Mouse (Mus musculus): ENCODE measurements around the gene Mki67.
A peak's percentile ranks its signal among the peaks of the same experiment; 100 is the strongest.

The Mki67 gene

DNA sequence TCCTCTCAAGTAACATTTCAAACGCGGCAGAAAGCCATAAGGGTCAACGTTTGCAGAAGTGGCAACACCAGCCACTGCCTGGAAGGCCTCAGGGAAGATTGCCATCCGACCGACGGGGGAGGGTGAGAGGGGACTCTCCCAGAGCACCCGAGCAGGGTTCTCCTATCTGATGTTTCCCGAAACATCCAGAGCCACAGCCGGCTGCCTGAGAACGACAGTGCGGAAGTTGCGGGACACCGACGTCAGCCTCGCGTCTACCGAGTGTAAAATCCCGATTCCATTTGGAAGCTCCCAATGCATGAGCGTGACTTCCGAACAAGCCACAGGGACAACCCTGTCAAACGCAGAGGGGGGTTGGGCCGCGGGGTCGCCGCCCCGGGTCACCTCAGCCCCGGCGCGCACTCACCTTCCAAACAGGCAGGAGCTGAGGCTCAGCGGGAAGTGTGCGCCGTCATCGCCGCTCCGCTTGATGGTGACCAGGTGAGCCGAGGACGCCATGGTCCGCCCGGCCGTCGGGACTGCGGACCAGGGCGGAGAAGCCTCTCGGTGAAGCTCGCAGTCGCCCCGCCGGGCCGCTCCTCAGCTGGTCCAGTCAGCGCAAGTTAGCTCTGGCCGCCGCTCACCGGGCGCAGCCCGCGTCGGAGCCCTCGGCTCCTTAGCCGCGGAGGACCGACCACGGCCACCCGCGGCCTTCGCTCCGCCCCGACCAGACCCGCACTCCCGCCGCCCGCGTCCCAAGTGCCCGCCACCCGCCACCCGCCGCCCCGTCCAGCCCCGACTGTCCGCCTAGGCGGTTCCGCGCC lies at the start of gene Mki67:
Mki67 (minus strand) TSS at position 720 of the 803 bp plus-strand sequence.
- DNase-seq = no peak

DNA sequence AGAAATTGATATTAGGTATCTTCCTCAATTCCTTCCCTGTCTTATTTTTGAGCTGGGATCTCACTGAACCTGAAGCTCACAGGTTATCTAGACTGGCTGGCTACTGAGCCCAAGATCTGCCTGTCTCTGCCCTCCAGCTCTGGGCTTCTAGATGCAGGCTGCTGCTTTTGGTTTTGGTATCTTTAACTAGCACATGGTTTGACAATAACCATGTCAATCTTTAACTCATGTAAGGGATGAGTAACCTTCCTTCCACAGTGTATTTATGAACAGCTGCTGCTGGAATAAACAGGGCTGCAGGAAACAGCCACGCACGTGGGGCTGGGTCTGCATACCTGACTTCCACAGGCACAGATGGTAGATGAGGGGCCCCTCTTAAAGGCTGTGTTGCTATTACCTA lies 47.1 kb upstream of the Mki67 start:
- DNase-seq = no peak

DNA sequence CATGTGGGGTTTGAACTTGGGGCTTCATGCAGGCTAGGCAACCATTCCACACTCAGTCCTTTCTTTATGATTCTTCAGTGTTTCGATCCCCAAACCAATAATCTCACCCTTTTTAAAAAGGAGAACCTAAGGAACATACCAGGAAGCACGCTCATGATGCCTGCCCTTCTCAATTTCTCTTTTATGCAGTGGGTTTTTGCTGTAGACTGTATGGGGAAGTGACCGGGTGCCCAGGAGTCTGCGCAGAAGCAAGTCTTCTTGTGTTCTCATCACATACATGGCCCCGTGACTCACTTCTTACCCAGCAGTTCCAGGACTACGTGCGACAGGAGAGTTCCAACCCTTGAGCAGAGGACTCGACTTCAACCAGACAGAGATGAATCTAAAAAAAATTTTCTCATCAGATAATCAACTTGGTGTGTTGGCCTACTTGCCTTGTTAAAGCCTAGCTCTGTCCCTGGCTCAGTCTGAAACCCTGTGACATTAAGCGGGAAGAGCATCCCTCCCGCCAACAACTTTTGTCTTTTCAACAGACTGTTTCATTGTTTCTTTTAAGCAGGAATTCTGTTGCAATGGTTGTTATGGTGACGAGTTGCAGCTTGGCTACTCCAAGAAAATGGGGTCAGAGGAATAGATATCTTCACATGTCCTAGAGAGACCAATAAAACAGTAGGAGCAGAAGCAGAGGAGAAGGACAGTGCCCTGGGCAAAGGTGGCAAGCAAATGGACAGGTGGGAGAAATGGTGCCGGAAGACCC lies 42.8 kb upstream of the Mki67 start:
- no peak for DNase-seq

DNA sequence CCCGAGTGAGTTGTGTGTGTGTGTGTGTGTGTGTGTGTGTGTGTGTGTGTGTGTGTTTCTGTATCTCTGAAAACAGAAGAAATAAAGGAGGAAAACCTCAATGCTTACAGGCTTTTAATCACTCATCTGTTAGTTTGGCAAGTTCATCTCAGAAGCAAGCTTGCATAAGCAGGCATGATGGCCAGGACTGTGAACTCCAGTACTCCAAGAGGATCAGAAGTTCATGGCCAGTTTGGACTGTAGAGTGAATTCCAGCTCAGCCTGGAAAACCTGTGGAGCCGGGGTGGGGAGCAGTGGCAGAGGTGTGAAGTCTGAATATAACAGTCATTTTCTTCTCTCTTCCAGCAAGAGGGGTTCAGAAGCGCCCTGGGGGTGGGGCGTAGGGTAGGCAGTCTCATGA lies 42.0 kb upstream of the Mki67 start:
- DNase-seq = no peak

DNA sequence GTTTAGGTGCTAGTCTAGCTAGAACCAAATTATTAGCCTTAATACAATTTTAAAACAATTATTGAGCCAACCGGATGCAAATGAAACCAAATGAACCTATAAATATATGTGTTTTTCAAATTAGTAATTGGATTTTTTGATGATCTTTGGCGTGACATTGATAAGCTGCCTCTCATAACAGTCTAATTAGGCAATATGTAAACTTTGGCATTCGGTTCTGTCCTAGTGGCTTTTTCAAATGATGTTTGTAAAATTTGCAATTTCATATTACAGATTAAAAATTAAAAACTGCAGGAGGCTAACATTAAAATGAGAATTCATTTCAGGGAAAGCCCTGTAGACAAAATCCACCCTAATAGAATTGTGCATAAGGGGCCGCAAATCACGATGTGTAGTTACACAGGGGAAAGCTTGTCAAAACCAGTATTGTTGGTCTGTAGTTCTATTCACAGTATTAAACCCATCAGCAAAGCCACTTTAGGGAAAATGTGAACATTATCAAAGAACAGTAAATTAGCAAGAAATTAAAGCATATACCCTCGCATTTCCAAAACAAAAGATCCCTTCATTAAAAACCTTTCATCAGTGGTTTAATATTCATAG lies 40.9 kb upstream of the Mki67 start:
- DNase-seq = no peak

DNA sequence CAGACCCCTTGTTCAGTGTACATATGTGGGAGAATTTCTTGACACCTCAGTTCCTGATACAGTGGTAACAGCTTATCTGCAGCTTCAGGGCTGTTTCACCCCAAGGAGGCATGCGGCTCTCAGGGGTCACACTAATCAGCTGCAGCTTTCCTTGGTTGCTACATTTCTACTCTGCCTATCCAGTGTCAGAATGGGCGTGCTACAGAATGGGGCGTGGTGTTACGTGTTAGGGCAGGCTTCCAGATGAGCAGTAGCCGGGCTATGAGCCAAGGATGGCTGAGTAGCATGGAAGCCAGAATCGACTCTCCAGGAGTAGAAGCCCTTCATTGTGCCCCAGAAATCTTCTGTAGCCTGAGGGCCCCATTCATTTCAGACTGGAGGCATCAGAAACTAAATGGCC lies 32.8 kb upstream of the Mki67 start:
- DNase-seq = no peak

DNA sequence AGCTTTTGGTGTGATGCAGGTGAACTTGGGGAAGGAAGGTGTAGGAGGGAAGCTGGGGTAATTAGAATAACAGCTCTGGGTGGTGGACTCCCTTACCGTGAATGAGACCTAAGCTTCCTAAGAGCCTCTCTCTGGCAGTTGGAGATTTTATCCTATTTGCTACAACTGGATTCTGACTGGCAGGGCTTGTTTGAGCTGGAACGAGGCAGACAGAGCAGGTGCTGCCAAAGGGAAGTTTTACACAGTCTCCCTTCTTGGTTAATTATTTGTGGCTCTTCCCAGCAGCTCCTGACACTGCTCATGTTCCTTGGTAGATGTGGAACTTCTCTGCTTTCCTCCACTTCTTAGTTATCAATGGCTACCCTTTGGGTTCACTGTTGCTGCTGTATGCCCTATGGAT lies 30.9 kb upstream of the Mki67 start:
- no peak for DNase-seq

DNA sequence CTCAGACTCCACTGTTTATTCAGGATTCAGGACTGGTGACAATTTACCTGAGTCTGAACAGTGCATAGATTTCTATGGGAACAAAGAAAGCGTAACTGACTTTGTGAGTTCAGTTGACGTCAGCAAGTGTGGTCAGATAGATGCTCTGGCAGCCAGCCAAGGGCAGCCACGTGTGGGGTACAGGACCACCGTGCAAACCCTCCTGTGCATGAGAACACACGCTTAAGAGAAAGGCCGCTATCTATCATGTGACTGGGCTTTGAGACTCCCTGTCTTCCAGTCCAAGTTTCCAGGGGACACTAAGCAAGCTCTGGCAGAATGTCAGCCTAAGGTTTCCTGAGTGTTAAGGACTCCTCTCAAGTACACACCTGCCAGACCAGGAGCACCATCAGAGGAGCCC lies 30.4 kb upstream of the Mki67 start:
- DNase-seq = no peak

DNA sequence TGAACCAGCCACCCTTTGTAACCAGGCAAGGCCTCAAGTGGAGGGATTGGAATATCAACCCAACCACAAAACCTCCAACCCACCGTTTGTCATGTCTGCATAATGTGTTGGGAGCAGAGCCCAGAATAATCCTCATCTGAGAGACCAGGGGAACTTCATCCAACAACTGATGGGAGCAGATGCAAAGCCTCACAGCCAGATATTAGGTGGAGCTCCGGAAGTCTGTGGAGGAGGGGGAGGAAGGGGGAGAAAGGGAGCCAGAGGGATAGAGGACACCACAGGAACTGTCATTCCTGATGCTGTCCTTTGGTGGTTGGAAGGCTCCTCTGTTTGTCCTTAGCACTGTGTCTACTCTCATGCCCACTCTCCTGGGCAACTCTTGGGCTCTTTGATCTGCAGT lies 28.9 kb upstream of the Mki67 start:
- no peak for DNase-seq

DNA sequence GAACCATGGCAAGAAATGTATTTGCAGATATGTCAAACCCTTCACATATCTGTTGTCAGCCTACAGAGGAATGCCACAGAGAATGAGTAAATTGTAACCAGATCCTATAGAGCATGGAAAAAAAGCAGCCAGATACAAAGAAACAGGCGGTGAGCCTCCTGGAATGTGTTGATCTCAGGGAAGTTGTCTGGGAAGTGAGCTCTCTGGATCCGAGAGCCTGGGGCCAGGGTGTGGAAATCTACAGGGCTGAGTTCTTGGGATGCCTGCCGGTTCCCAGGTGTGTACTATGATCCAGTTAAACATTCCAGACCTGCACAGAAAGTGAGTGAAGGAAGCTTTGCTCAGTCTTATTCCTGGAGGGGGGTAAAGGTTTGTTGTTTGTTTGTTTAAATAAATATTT lies 24.3 kb upstream of the Mki67 start:
- DNase-seq = no peak

DNA sequence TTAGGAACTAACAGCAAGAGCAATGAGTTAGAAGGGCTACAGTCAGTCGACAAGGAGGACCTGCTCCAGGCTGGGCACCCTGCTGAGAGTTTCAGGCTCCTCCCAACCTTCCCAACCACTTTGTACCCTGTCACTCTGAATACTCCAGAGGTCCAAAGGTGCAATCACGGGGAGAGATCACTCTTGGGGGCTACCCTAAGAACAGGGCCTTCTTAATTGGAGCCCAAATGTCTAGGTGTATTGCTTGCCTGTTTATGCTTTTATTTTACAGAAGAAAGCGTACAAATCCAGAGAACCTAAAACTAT lies 20.4 kb upstream of the Mki67 start:
- no peak for DNase-seq

DNA sequence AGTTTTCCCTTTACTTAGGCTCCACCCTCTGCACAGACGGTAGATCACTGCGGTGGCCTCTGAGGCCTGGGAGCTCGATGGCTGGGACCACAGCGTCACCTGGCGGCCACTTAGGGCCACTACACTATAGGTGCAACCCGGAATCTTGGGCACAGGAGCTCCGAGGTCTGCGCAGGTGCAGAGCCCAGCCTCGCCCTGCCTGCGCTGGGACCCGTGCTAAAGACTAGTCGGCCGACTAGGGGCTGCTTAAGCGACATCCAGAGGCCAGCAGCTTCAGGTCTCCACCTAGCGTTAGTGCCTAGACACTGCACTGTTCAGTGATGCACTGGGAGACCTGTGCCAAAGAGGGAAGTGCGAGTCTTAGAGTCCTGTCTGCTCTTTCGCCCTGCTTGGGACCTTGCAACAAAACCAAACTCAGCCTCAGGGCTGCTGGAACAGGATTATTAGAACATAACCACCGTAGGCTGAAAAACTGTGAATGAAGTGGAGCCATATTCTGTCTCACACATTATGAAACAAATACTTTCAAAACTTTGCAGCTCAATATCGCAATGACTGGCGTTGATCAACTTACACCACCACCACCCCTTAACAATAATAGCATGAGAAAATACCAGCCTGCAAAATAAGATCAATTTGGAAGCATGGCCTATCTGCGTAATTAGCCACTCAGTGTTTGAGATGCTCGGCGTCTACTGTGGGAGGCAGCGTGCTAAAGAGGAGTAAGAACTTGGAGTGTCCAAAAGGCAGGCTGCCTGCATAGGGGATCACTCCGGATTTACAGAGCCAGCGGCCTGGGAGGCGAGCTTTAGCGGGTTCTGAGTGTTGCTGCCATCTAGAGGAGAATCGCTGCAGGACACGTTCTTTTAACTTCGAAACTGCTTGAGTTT lies 19.8 kb upstream of the Mki67 start:
- peak; percentile 73 for DNase-seq

DNA sequence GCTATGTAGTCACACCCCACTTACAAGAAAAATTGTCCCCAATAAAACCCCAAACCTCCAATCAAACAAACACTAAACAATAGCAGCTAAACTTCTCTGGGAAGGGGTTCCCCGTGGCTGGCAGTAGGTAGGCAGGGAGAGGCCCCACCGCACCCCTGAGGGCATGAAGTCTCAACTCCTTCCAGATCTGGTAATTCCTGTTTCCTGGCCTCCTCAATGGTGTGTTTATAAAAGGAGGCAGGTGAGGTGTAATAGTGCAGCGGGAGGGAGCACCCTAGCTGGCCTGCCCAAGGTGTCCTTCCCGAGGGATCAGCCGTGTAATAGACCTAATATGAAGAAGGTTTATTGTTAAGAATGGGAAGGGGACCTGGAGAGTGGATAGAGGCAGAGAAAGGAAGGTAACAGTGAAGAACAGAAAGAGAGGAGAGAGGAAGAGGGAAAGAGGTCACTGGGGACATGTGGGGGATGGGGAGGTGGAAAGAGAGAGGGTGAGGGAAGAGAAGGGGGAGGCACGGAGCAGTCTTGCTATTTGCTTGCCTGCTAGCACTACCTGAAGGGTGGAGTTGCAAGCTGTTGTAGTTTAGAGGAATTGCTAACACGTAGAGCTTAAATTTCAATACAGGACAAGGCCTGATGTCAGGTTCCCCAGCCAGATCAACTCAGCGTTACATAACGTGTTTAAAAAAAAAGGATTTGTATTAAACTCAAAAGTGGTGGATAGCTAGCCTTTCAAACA lies 18.9 kb upstream of the Mki67 start:
- DNase-seq = no peak

DNA sequence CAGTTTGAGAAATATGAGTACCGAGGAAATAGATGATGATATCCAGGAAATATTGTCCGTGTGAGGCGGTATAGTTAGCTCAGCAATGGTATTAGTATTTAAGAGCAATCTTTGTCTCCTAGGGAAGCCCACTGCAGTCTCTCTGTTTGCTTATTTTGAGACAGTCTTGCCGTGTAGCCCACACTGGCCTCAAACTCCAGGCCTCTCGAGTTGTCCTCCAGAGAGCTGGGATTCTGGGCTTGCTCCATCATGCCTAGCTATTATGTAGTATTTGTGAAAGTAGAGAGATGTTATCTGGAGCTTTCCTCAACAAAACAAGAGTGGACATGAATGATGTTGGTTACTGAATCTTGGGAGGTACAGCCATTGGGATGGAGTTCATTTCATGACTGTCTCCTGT lies 18.2 kb upstream of the Mki67 start:
- no peak for DNase-seq

DNA sequence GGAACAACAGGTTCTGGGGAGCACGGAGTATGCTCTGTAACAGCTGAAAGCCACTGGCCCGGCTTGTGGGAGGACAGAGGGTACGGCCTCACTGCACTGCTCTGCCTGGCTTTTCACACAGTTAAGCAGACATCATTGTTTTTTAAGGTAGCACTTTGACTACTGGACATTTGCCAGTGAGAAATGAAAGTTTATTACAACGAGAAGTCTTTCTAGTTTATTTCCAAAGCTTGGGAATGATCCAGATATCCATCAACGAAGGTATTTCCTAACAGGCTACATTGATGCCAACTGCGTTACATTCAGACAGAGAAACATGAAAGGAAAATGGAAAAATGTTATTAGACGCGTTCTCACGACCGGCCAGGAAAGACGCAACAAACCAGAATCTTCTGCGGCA lies 11.9 kb upstream of the Mki67 start:
- no peak for DNase-seq

DNA sequence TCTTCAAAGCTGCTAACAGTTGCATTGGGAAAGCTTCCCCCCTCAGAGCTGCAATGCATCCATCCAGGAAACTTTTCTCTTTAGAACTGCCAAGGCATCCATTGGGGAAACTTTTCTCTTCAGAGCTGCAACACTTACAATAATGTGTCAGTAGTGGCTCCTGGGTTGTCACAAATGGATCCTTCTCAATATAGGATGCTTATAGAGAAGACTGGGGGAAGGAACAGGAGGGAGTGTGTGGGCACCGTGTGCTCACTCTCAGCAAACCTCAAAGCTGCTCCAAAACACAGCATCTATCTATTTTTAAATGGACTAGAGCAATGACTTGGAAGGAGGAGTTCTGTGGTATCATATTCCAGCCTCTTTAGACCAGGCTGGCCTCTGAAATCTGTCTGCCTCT lies 10.5 kb upstream of the Mki67 start:
- no peak for DNase-seq

DNA sequence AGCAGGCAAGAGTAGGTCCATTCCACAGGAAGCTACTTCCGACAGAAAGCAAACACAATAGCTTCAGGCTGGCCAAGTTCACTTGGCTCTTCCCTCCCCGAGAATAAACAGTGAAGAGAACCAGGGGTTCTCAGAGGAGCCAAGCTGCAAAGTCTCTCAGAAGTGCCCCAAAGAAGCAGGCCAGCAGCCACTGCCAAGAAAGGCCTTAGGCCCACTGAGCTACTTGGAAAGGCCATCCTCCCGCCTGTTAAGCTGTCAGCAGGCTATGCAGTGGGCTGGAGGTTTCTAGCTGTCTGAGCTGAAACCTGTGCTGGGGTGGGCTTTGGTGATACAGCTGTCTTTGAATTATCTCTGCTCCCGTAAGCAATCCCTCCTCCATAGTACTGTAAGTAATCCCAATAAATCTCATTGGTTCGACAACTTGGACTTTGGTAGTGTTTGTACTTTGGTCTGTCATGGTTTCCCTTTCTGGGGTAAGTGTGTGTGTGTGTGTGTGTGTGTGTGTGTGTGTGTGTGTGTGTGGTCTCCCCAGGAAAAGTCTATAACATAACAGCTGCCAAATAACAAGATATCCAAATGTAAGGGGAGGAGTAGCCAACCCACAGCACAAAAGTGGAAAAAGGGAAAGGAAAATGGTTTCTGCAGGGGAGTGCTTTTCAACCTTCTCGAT lies 7.6 kb upstream of the Mki67 start:
- no peak for DNase-seq

DNA sequence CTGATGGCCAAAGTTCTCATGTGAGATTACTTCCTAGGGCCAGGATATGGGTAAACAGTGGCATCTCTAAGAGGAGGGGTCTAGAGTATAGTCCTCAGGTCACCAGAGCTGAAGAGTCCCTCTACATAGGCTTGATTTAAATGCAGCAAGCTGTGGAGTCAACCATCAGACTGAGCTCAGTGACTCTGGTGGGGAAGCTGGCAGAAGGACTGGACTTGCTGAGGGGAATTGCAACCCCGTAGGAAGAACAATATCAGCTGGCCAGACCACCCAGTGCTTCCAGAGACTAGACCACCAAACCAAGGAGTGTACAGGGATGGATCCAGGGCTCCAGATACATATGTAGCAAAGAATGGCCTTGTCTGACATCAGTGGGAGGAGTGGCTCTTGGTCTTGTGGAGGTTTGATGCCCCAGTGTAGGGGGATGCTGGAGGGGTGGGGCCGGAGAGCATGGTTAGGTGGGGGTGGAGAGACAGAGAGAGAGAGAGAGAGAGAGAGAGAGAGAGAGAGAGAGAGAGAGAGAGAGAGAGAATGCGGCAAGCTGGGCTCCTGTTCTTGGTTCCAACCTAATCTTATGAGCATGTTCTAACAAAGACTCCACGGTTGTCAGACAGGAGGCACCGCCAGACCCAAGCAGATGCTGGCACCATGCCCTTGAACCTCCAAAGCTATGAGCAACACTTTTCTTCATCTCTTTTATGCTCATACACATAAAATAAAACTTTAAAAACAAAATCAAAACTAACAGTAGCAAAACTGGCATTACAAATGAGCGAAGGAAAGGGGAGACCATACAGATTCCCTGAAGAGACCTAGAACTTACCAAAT lies 6.1 kb upstream of the Mki67 start:
- no peak for DNase-seq

DNA sequence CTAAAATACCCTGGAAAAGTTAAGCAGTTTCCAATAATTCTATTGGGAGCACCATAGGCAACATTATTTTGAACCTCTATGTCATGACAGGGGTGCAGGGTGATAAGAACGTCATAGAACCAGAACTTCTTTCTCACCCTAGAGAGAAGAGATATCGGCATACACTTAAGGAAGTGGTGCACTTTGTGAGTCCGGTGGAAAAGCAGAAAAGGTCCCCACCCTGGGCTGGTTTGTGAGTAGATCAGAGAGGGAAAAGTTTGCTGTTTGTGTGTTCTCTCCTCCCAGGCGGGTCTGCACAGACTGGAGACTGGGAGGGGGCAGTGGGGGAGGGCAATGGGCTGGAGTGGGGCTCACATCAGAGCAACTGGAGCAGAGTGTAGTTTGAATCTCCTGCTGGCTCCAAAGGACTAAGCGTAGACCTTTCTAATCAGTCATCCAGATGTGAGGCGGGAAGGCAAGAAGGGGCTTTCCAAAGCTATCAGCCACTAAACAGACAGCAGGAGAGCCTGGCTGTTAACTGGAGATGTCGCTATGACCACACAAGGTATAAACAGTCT lies 5.4 kb upstream of the Mki67 start:
- DNase-seq = no peak

DNA sequence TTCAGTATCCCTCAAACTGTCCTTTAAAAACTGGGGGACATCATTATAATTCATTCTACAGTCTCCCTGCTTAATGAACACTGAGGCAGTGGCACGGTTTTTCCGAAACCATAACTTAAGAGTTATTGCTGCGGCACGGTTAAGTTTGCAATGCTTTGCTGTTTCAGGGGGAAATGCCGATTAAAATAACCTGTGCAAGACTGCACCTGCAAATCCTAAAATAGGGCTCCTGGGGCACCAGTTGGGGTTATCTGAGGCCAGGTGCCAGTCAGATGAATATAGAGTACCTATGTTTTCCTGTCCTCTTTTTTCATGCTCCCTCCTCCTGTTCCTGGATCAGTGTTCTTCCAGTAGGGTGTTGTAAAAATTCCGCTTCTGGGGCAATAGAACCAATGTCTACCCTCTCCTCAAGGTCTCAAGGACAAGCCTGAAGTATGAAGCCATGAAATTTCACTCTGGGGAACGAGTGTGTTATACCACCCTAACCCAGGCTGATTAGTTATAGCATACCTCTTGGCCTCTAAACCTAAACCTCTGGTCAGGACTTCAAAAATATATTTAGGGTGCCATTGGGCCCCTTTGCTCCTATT lies 902 bp upstream of the Mki67 start:
- no peak for DNase-seq

Data from cerebellum, adult 9-10 months (tissue).